Mouse (Mus musculus) WW6 (cell line): ENCODE results near the gene Dynll1.

Experiments
- DNase-seq: peaks from one replicate; pipeline ENCODE4 v3.0.0-alpha.2; 2013; ENCODE audit warnings: low read depth, low spot score

The Dynll1 gene

GRCm38 (mm10) chr5:115267469-115268045, 33.2 kb downstream of the Dynll1 start:
- no peak for DNase-seq

- no peak for DNase-seq
Observed at GRCm38 (mm10) chr5:115266787-115267468, 33.9 kb downstream of the Dynll1 start.

GRCm38 (mm10) chr5:115266340-115266739, 34.5 kb downstream of the Dynll1 start:
- no peak for DNase-seq

GRCm38 (mm10) chr5:115262502-115263291, 38.1 kb downstream of the Dynll1 start:
- DNase-seq = no peak

- DNase-seq = no peak
Observed at GRCm38 (mm10) chr5:115261880-115262279, 38.9 kb downstream of the Dynll1 start.

- DNase-seq = no peak
Observed at GRCm38 (mm10) chr5:115261141-115261540, 39.7 kb downstream of the Dynll1 start.

GRCm38 (mm10) chr5:115260356-115260755, 40.4 kb downstream of the Dynll1 start:
- DNase-seq = no peak

- no peak for DNase-seq
Observed at GRCm38 (mm10) chr5:115256909-115257546, 43.8 kb downstream of the Dynll1 start.

GRCm38 (mm10) chr5:115255472-115255871, 45.3 kb downstream of the Dynll1 start:
- no peak for DNase-seq
